Mouse (Mus musculus): Measurements from ENCODE around the gene Lrrc43. TPM values are rescaled to one million over a fixed set of nuclear protein-coding genes. Genes with fewer than 3 reads are reported as not detected.

The Lrrc43 gene
- polyA plus RNA-seq, 1 experiment from 2014 or later: 0.48 TPM

- WGBS: 87% methylated on average over 1 of the region's 1 CpGs
- Histone ChIP-seq H3K27me3 (replicated peaks; ENCODE audit: control insufficient read depth, insufficient read depth, low read length) (no peaks in the 10 kb centered on the region), H3K9ac (ENCODE audit: low read length) (no peak overlapping the region), H3K4me3 (ENCODE audit: low read depth, low read length) (no peak overlapping the region), H3K4me2 (ENCODE audit: low read length) (no peak overlapping the region), H3K36me3 (ENCODE audit: control insufficient read depth, insufficient read depth, low read length) (no peaks in the 10 kb centered on the region), H3K27ac (ENCODE audit: low read depth, low read length) (no peak overlapping the region), H3K4me1 (ENCODE audit: control insufficient read depth, insufficient read depth, low read length) (no peaks in the 10 kb centered on the region), H3K9me3 (replicated peaks; ENCODE audit: control insufficient read depth, low read length) (no peaks in the 10 kb centered on the region)
- no peak for DNase-seq (ENCODE audit: low spot score)
- ATAC-seq: no peak
These were observed 24.5 kb upstream of the Lrrc43 start for GRCm38 (mm10) chr5:123464638-123465037.

- ATAC-seq: no peak
- Histone ChIP-seq H3K4me2 (ENCODE audit: low read length) (no peak overlapping the region), H3K4me1 (ENCODE audit: control insufficient read depth, insufficient read depth, low read length) (no peaks in the 10 kb centered on the region), H3K27me3 (replicated peaks; ENCODE audit: control insufficient read depth, insufficient read depth, low read length) (no peaks in the 10 kb centered on the region), H3K4me3 (ENCODE audit: low read depth, low read length) (no peak overlapping the region), H3K27ac (ENCODE audit: low read depth, low read length) (no peak overlapping the region), H3K36me3 (ENCODE audit: control insufficient read depth, insufficient read depth, low read length) (no peaks in the 10 kb centered on the region), H3K9me3 (replicated peaks; ENCODE audit: control insufficient read depth, low read length) (no peaks in the 10 kb centered on the region), H3K9ac (ENCODE audit: low read length) (no peak overlapping the region)
- DNase-seq (ENCODE audit: low spot score): peak; percentile 4
- WGBS: 74% methylated on average over 10 of the region's 10 CpGs
These were observed 18.2 kb upstream of the Lrrc43 start for GRCm38 (mm10) chr5:123470784-123471400.

- ATAC-seq: no peak
- Histone ChIP-seq H3K4me3 (ENCODE audit: low read depth, low read length) (no peak overlapping the region), H3K27me3 (replicated peaks; ENCODE audit: control insufficient read depth, insufficient read depth, low read length) (no peaks in the 10 kb centered on the region), H3K9me3 (replicated peaks; ENCODE audit: control insufficient read depth, low read length) (no peaks in the 10 kb centered on the region), H3K27ac (ENCODE audit: low read depth, low read length) (no peak overlapping the region), H3K36me3 (ENCODE audit: control insufficient read depth, insufficient read depth, low read length) (no peaks in the 10 kb centered on the region), H3K4me1 (ENCODE audit: control insufficient read depth, insufficient read depth, low read length) (no peaks in the 10 kb centered on the region), H3K4me2 (ENCODE audit: low read length) (no peak overlapping the region), H3K9ac (ENCODE audit: low read length) (no peak overlapping the region)
- WGBS: 61% methylated on average over 5 of the region's 5 CpGs
- DNase-seq (ENCODE audit: low spot score): peak; percentile 33
These were observed 15.3 kb upstream of the Lrrc43 start for GRCm38 (mm10) chr5:123473817-123474216.

- Histone ChIP-seq H3K9ac (ENCODE audit: low read length) (no peak overlapping the region), H3K4me1 (ENCODE audit: control insufficient read depth, insufficient read depth, low read length) (0 out of 2 replicates have a peak, but pooled peaks cover 4% of the 10 kb centered on the region), H3K27ac (ENCODE audit: low read depth, low read length) (no peak overlapping the region), H3K4me3 (ENCODE audit: low read depth, low read length) (no peak overlapping the region), H3K27me3 (replicated peaks; ENCODE audit: control insufficient read depth, insufficient read depth, low read length) (no peaks in the 10 kb centered on the region), H3K36me3 (ENCODE audit: control insufficient read depth, insufficient read depth, low read length) (no peaks in the 10 kb centered on the region), H3K9me3 (replicated peaks; ENCODE audit: control insufficient read depth, low read length) (no peaks in the 10 kb centered on the region), H3K4me2 (ENCODE audit: low read length) (no peak overlapping the region)
- 90% methylated on average over 11 of the region's 11 CpGs for WGBS
- DNase-seq (ENCODE audit: low spot score) (no peak), ATAC-seq (no peak)
These were observed 1.3 kb upstream of the Lrrc43 start for GRCm38 (mm10) chr5:123487659-123488395.

GRCm38 (mm10) chr5:123489935-123490334, 830 bp downstream of the Lrrc43 start:
- no peak overlapping the region for H3K4me2 ChIP-seq (ENCODE audit: low read length)
- H3K4me1 ChIP-seq (ENCODE audit: control insufficient read depth, insufficient read depth, low read length): 0 out of 2 replicates have a peak, but pooled peaks cover 4% of the 10 kb centered on the region
- no peak overlapping the region for H3K9ac ChIP-seq (ENCODE audit: low read length)
- no peak overlapping the region for H3K27ac ChIP-seq (ENCODE audit: low read depth, low read length)
- H3K36me3 ChIP-seq (ENCODE audit: control insufficient read depth, insufficient read depth, low read length): no peaks in the 10 kb centered on the region
- DNase-seq (ENCODE audit: low spot score) (no peak), ATAC-seq (no peak)
- no peak overlapping the region for H3K4me3 ChIP-seq (ENCODE audit: low read depth, low read length)
- H3K9me3 ChIP-seq (replicated peaks; ENCODE audit: control insufficient read depth, low read length): no peaks in the 10 kb centered on the region
- no peaks in the 10 kb centered on the region for H3K27me3 ChIP-seq (replicated peaks; ENCODE audit: control insufficient read depth, insufficient read depth, low read length)
- WGBS: 78% methylated on average over 9 of the region's 9 CpGs

- Histone ChIP-seq H3K36me3 (ENCODE audit: control insufficient read depth, insufficient read depth, low read length) (no peaks in the 10 kb centered on the region), H3K9ac (ENCODE audit: low read length) (no peak overlapping the region), H3K4me3 (ENCODE audit: low read depth, low read length) (no peak overlapping the region), H3K4me1 (ENCODE audit: control insufficient read depth, insufficient read depth, low read length) (no peaks in the 10 kb centered on the region; the same call in 1 of the 2 replicates), H3K9me3 (replicated peaks; ENCODE audit: control insufficient read depth, low read length) (no peaks in the 10 kb centered on the region), H3K27ac (ENCODE audit: low read depth, low read length) (no peak overlapping the region), H3K27me3 (replicated peaks; ENCODE audit: control insufficient read depth, insufficient read depth, low read length) (no peaks in the 10 kb centered on the region), H3K4me2 (ENCODE audit: low read length) (no peak overlapping the region)
- peak; percentile 50 for DNase-seq (ENCODE audit: low spot score)
- ATAC-seq: no peak
- WGBS: 43% methylated on average over 4 of the region's 4 CpGs
These were observed 10.6 kb downstream of the Lrrc43 start for GRCm38 (mm10) chr5:123499717-123500116.

GRCm38 (mm10) chr5:123501973-123502372, 12.9 kb downstream of the Lrrc43 start:
- 88% methylated on average over 4 of the region's 4 CpGs for WGBS
- H3K4me2 ChIP-seq (ENCODE audit: low read length): no peak overlapping the region
- no peaks in the 10 kb centered on the region for H3K36me3 ChIP-seq (ENCODE audit: control insufficient read depth, insufficient read depth, low read length)
- no peak overlapping the region for H3K27ac ChIP-seq (ENCODE audit: low read depth, low read length)
- ATAC-seq (no peak), DNase-seq (ENCODE audit: low spot score) (no peak)
- H3K4me1 ChIP-seq (ENCODE audit: control insufficient read depth, insufficient read depth, low read length): no peaks in the 10 kb centered on the region; the same call in 1 of the 2 replicates
- no peaks in the 10 kb centered on the region for H3K27me3 ChIP-seq (replicated peaks; ENCODE audit: control insufficient read depth, insufficient read depth, low read length)
- no peak overlapping the region for H3K4me3 ChIP-seq (ENCODE audit: low read depth, low read length)
- H3K9me3 ChIP-seq (replicated peaks; ENCODE audit: control insufficient read depth, low read length): no peaks in the 10 kb centered on the region
- H3K9ac ChIP-seq (ENCODE audit: low read length): no peak overlapping the region

GRCm38 (mm10) chr5:123507936-123508723, 19.0 kb downstream of the Lrrc43 start:
- H3K27ac ChIP-seq (ENCODE audit: low read depth, low read length): no peak overlapping the region; the same call in 1 of the 2 replicates
- no peaks in the 10 kb centered on the region for H3K27me3 ChIP-seq (replicated peaks; ENCODE audit: control insufficient read depth, insufficient read depth, low read length)
- peak; percentile 97 for DNase-seq (ENCODE audit: low spot score)
- peak overlapping the region; percentile 81 for H3K4me2 ChIP-seq (ENCODE audit: low read length)
- H3K9me3 ChIP-seq (replicated peaks; ENCODE audit: control insufficient read depth, low read length): no peaks in the 10 kb centered on the region
- H3K36me3 ChIP-seq (ENCODE audit: control insufficient read depth, insufficient read depth, low read length): peaks cover 22% of the 10 kb centered on the region
- peak overlapping the region; percentile 68 for H3K9ac ChIP-seq (ENCODE audit: low read length)
- WGBS: 1% methylated on average over 57 of the region's 59 CpGs
- ATAC-seq: peak; percentile 95
- peaks cover 4% of the 10 kb centered on the region for H3K4me1 ChIP-seq (ENCODE audit: control insufficient read depth, insufficient read depth, low read length)
- peak overlapping the region; percentile 56 for H3K4me3 ChIP-seq (ENCODE audit: low read depth, low read length)
